Mouse (Mus musculus) midbrain, embryonic 13.5 days (tissue): ENCODE data around the gene Sptbn4. TPM values are rescaled to one million over a fixed set of nuclear protein-coding genes. Genes with fewer than 3 reads are reported as not detected.

ENCODE experiments used
- ATAC-seq: fragments of 200-750 bp; cut with Nextera tagmentation; 2 replicates; pipeline ENCODE4 v1.8.0; 2017; ENCODE audit warnings: mild to moderate bottlenecking, moderate TSS enrichment, moderate library complexity
- H3K27ac ChIP-seq: fragments of 300-500 bp; sonication (generic); 2 replicates; pipeline ENCODE4 v1.5.1; 2015; ENCODE audit warnings: inconsistent platforms, mild to moderate bottlenecking, moderate library complexity
- H3K27me3 ChIP-seq: fragments of 300-500 bp; sonication (generic); 2 replicates; pipeline ENCODE4 v1.6.1; 2015; ENCODE audit warnings: mild to moderate bottlenecking, inconsistent platforms
- H3K36me3 ChIP-seq: fragments of 300-500 bp; sonication (generic); 2 replicates; pipeline ENCODE4 v1.6.1; 2015; ENCODE audit warnings: mild to moderate bottlenecking, inconsistent platforms
- H3K4me1 ChIP-seq: fragments of 300-500 bp; sonication (generic); replicated peaks from 2 replicates; pipeline ENCODE4 v1.6.1; 2015; ENCODE audit warnings: inconsistent platforms
- H3K4me2 ChIP-seq: fragments of 300-500 bp; sonication (generic); replicated peaks from 2 replicates; pipeline ENCODE4 v1.6.1; 2015; ENCODE audit warnings: moderate library complexity, mild to moderate bottlenecking, inconsistent platforms
- H3K4me3 ChIP-seq: fragments of 300-500 bp; sonication (generic); replicated peaks from 2 replicates; pipeline ENCODE4 v1.5.1; 2015; ENCODE audit warnings: mild to moderate bottlenecking, inconsistent platforms
- H3K9ac ChIP-seq: fragments of 300-500 bp; sonication (generic); replicated peaks from 2 replicates; pipeline ENCODE4 v1.6.1; 2015; ENCODE audit warnings: mild to moderate bottlenecking, inconsistent platforms
- H3K9me3 ChIP-seq: fragments of 300-500 bp; sonication (generic); 2 replicates; pipeline ENCODE4 v1.6.1; 2016; ENCODE audit warnings: mild to moderate bottlenecking, inconsistent platforms
- WGBS: fragments of 180-500 bp; shearing (Covaris S2); methylation state at CpG from one replicate; pipeline ENCODE4 v1.1.7; 2015; 5-methylcytosine and 5-hydroxymethylcytosine counted together
- polyA plus RNA-seq: library from polyadenylated mRNA; unstranded; fragments of >200 nt; fragmentation: Nextera tagmentation; extraction: Ambion mirVana; gene quantifications from 2 replicates; pipeline ENCODE4 v1.2.1, GENCODE M21; 2015

Gene Sptbn4
- polyA plus RNA-seq, 1 experiment from 2014 or later, result 2.2 TPM

DNA sequence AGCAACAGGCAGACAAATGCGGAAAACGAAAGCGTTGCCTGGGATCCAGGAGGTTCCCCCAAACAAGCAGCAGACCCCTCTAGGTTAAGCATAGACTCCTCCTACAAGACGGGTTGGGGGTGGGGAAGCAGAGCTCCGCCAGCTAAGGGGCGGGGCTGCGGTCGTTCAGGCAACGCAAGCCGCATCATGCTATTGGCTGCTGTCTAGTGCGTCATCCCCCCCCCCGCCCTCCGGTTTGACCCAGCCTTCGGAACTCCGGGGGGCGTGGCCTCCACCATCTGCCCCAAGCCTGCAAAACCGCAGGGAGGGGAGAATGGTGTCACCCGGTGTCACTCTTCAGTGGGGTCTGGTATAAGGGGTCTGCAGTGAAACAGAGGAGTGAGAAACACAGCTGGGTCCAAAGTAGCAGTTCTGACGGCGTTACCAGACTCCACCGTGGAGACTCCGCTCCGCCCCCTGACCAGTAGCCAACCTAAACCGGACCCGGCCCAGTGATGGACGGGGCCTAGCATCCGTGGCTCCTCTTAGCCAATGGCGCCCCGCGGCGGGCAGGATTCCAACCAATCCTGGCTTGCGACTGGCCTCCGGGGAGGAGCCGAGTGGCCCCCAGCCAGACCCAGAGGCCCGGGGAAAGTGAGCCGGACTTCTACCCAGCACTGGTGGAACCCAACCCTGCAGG lies 25.8 kb upstream of the Sptbn4 start, which contains the start of gene Sertad3:
TSS of gene Sertad3 (plus strand) at position 613 of the 679 bp plus-strand sequence.
- H3K27me3 ChIP-seq, result no peaks in the 10 kb centered on the region
- ATAC-seq, result peak; percentile 94
- peak within 1 kb of the TSS; percentile 66 for H3K4me3 ChIP-seq
- H3K36me3 ChIP-seq, result peaks cover 15% of the 10 kb centered on the region
- no peaks in the 10 kb centered on the region for H3K9me3 ChIP-seq
- under 1% methylated on average over 36 of the region's 36 CpGs for WGBS
- H3K4me1 ChIP-seq, result peaks cover 7% of the 10 kb centered on the region; the same call in 1 of the 2 replicates
- peak within 1 kb of the TSS; percentile 69 for H3K9ac ChIP-seq
- H3K27ac ChIP-seq, result peak within 1 kb of the TSS; percentile 88
- H3K4me2 ChIP-seq, result peak within 1 kb of the TSS; percentile 78

DNA sequence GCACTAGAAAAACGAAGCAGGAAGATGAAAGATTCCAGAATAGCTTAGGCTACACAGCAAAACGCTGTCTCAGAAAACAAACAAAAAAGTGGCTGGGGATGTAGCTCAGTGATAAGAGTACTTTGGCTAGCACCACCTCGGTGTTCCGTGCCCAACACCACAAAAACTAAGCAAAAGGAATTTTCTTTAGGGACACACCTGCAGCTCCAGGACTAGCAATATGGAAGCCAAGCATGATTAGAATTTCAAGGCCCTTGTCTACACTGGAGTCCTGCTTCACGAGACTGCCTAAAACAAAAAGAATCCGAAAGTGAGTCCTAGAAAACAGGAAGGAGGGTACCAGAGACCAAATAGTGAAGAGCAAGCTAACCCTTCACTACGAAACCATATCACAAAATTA lies 25.1 kb upstream of the Sptbn4 start:
- ATAC-seq, result no peak
- Histone ChIP-seq H3K9me3 (no peaks in the 10 kb centered on the region), H3K4me1 (peaks cover 7% of the 10 kb centered on the region; the same call in 1 of the 2 replicates), H3K27me3 (no peaks in the 10 kb centered on the region), H3K27ac (peak overlapping the region; percentile 48; the same call in 1 of the 2 replicates), H3K36me3 (peaks cover 9% of the 10 kb centered on the region), H3K4me3 (peak overlapping the region; percentile 66), H3K4me2 (peak overlapping the region; percentile 78), H3K9ac (no peak overlapping the region)
- 39% methylated on average over 7 of the region's 7 CpGs for WGBS

GRCm38 (mm10) chr7:27471390-27472120 lies 24.1 kb upstream of the Sptbn4 start:
- H3K4me2 ChIP-seq, result no peak overlapping the region
- no peak overlapping the region for H3K9ac ChIP-seq
- no peaks in the 10 kb centered on the region for H3K9me3 ChIP-seq
- peaks cover 7% of the 10 kb centered on the region; the same call in 1 of the 2 replicates for H3K4me1 ChIP-seq
- H3K27ac ChIP-seq, result no peak overlapping the region
- ATAC-seq, result no peak
- no peaks in the 10 kb centered on the region for H3K27me3 ChIP-seq
- no peak overlapping the region for H3K4me3 ChIP-seq
- WGBS, result 91% methylated on average over 11 of the region's 11 CpGs
- H3K36me3 ChIP-seq, result peaks cover 4% of the 10 kb centered on the region

GRCm38 (mm10) chr7:27467648-27468047 lies 20.2 kb upstream of the Sptbn4 start:
- no peak overlapping the region for H3K27ac ChIP-seq
- no peak overlapping the region for H3K9ac ChIP-seq
- H3K36me3 ChIP-seq, result no peaks in the 10 kb centered on the region
- no peak overlapping the region for H3K4me2 ChIP-seq
- ATAC-seq, result no peak
- H3K9me3 ChIP-seq, result no peaks in the 10 kb centered on the region
- 50% methylated on average over 4 of the region's 4 CpGs for WGBS
- H3K4me3 ChIP-seq, result no peak overlapping the region
- no peaks in the 10 kb centered on the region for H3K27me3 ChIP-seq
- H3K4me1 ChIP-seq, result no peaks in the 10 kb centered on the region

GRCm38 (mm10) chr7:27460477-27460876 lies 13.0 kb upstream of the Sptbn4 start:
- Histone ChIP-seq H3K4me1 (no peaks in the 10 kb centered on the region), H3K27ac (no peak overlapping the region), H3K36me3 (no peaks in the 10 kb centered on the region), H3K9ac (no peak overlapping the region), H3K4me3 (no peak overlapping the region), H3K9me3 (no peaks in the 10 kb centered on the region), H3K27me3 (no peaks in the 10 kb centered on the region), H3K4me2 (no peak overlapping the region)
- WGBS, result 83% methylated on average over 6 of the region's 6 CpGs
- ATAC-seq, result no peak

GRCm38 (mm10) chr7:27459640-27460039 lies 12.2 kb upstream of the Sptbn4 start:
- H3K9me3 ChIP-seq, result no peaks in the 10 kb centered on the region

GRCm38 (mm10) chr7:27458614-27459013 lies 11.1 kb upstream of the Sptbn4 start:
- 89% methylated on average over 4 of the region's 4 CpGs for WGBS
- H3K27ac ChIP-seq, result no peak overlapping the region
- H3K27me3 ChIP-seq, result no peaks in the 10 kb centered on the region
- no peak overlapping the region for H3K4me3 ChIP-seq
- no peak for ATAC-seq
- H3K4me2 ChIP-seq, result no peak overlapping the region
- no peak overlapping the region for H3K9ac ChIP-seq
- no peaks in the 10 kb centered on the region for H3K36me3 ChIP-seq
- no peaks in the 10 kb centered on the region for H3K4me1 ChIP-seq
- H3K9me3 ChIP-seq, result no peaks in the 10 kb centered on the region

More at GRCm38 (mm10) chr7:27459640-27460039, 12.2 kb upstream of the Sptbn4 start:
- no peak overlapping the region for H3K4me2 ChIP-seq
- H3K27ac ChIP-seq, result no peak overlapping the region
- H3K9ac ChIP-seq, result no peak overlapping the region
- H3K4me1 ChIP-seq, result no peaks in the 10 kb centered on the region
- no peak overlapping the region for H3K4me3 ChIP-seq
- no peak for ATAC-seq
- H3K36me3 ChIP-seq, result no peaks in the 10 kb centered on the region
- WGBS, result 92% methylated on average over 5 of the region's 5 CpGs
- no peaks in the 10 kb centered on the region for H3K27me3 ChIP-seq

DNA sequence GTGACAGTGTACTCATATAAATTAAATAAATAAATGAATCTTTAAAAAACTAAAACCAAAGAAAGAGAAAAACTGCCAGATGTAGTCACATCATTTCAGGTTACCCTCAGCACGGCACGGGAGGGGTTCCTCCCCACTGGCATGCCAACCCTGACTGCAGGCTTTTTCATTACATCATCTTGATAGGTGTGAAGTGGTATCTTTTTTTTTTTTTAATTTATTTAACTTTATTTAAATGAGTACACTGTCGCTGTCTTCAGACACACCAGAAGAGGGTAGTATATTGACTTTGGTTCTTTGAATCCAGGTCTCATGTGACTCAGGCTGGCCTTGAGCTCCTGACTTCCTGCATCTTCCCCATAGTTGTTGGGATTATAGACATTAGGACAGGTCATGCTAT lies 7.8 kb upstream of the Sptbn4 start:
- H3K4me2 ChIP-seq, result no peak overlapping the region
- H3K9me3 ChIP-seq, result no peaks in the 10 kb centered on the region
- no peak for ATAC-seq
- H3K4me1 ChIP-seq, result no peaks in the 10 kb centered on the region
- H3K27me3 ChIP-seq, result no peaks in the 10 kb centered on the region
- H3K36me3 ChIP-seq, result no peaks in the 10 kb centered on the region
- no peak overlapping the region for H3K27ac ChIP-seq
- H3K4me3 ChIP-seq, result no peak overlapping the region
- 92% methylated on average over 3 of the region's 3 CpGs for WGBS
- no peak overlapping the region for H3K9ac ChIP-seq

DNA sequence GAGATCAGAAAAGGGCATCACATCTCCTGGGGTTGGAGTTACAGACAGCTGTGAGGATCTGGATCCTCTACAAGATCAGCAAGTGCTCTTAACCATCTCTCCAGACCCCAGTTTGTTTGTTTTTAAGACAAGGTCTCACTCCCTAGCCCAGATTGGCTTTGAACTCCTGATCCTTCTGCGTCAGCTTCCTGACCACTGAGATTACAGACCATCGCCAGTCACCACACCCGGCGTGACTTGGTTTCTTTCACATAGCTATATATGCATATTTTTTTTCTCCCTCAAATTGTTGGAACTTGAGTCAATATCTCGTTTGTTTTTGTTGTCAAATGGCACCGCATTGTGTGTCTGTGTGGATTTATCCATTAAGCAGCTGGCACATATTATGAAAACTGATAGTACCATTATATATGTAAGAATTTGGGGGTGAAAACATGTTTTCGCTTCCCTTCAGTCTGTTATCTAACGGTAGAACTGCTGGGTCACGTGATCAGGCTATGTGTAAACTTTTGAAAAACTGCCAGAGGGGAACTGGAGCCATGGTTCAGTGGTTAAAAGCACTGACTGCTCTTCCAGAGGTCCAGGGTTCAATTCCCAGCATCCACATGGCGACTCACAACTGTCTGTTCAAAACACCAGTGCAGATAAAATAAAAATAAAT lies 7.1 kb upstream of the Sptbn4 start:
- 82% methylated on average over 10 of the region's 10 CpGs for WGBS
- Histone ChIP-seq H3K4me3 (no peak overlapping the region), H3K4me2 (no peak overlapping the region), H3K9ac (no peak overlapping the region), H3K4me1 (no peaks in the 10 kb centered on the region), H3K27ac (no peak overlapping the region), H3K27me3 (no peaks in the 10 kb centered on the region), H3K9me3 (no peaks in the 10 kb centered on the region), H3K36me3 (no peaks in the 10 kb centered on the region)
- no peak for ATAC-seq

GRCm38 (mm10) chr7:27452206-27452770 lies 4.8 kb upstream of the Sptbn4 start:
- H3K27me3 ChIP-seq, result 0 out of 2 replicates have a peak, but pooled peaks cover 3% of the 10 kb centered on the region
- H3K4me1 ChIP-seq, result peaks cover 9% of the 10 kb centered on the region
- H3K9ac ChIP-seq, result no peak overlapping the region
- H3K4me3 ChIP-seq, result no peak overlapping the region
- no peak for ATAC-seq
- no peaks in the 10 kb centered on the region for H3K9me3 ChIP-seq
- H3K27ac ChIP-seq, result no peak overlapping the region
- WGBS, result 55% methylated on average over 13 of the region's 13 CpGs
- H3K4me2 ChIP-seq, result no peak overlapping the region
- no peaks in the 10 kb centered on the region for H3K36me3 ChIP-seq

DNA sequence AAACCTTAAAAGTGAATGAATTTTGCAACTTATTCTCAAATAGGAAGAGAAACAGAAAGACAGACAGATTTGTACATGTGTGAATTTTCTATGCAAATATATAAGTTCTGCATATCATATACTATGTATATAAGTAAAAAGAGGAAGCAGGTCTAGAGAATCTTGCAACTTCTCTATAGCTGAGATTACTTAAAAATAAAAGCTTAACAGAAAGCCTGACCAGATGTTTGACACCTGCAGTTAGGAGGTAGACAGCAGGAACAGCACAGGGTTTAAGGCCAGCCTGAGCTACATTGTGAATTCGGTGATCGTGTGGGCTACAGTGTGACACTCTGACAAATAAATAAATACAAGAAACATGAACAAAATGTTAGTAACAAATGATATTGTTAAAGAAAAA lies 3.9 kb upstream of the Sptbn4 start:
- H3K4me3 ChIP-seq, result no peak overlapping the region
- WGBS, result 93% methylated on average over 2 of the region's 2 CpGs
- no peak overlapping the region for H3K4me2 ChIP-seq
- H3K27ac ChIP-seq, result no peak overlapping the region
- H3K9ac ChIP-seq, result no peak overlapping the region
- no peaks in the 10 kb centered on the region for H3K36me3 ChIP-seq
- ATAC-seq, result no peak
- peaks cover 3% of the 10 kb centered on the region; the same call in 1 of the 2 replicates for H3K27me3 ChIP-seq
- H3K9me3 ChIP-seq, result no peaks in the 10 kb centered on the region
- peaks cover 14% of the 10 kb centered on the region for H3K4me1 ChIP-seq
